Mouse (Mus musculus) urinary bladder, postnatal 36 days (tissue): ENCODE data around the gene Dapk1.
A peak's percentile ranks its signal among the peaks of the same experiment; 100 is the strongest.

Experiments used
- DNase-seq, 2 experiments: peaks; one replicate each; pipeline ENCODE4 v3.0.0; 2022; ENCODE audit warnings: low spot score in 2 of 2, mixed read lengths in 1 of 2

Dapk1 gene

GRCm38 (mm10) chr13:60737632-60738324 is 136.0 kb downstream of the Dapk1 start:
- DNase-seq, result peak; percentile 73 to 85

DNA sequence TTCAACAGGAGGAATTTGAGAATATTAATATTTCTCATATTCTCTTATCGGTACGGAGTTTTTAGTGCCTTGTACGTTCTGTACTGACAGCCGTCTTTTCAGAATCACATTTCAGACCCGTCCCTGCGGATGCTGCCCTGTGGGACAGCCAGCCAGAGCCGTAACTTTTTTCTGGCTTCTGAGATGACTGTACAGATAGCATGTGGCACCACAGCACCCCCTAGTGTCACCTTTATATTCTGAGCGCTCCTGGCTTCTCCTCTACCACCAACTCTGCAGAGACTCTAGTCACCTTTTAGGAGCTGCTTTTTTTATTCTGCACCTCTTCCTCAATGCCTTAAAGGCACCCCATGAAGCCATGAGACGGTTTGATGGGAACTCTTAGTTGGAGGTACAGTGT is 136.7 kb downstream of the Dapk1 start:
- peak; percentile 63 to 72 for DNase-seq

- DNase-seq, result no peak
Measured at GRCm38 (mm10) chr13:60740248-60740647, 138.5 kb downstream of the Dapk1 start.

GRCm38 (mm10) chr13:60742611-60743010 is 140.9 kb downstream of the Dapk1 start:
- no peak for DNase-seq

- no peak for DNase-seq
Measured at GRCm38 (mm10) chr13:60743381-60744077, 141.8 kb downstream of the Dapk1 start.

- DNase-seq, result peak; percentile 75 to 80
Measured at GRCm38 (mm10) chr13:60744078-60744460, 142.3 kb downstream of the Dapk1 start.

DNA sequence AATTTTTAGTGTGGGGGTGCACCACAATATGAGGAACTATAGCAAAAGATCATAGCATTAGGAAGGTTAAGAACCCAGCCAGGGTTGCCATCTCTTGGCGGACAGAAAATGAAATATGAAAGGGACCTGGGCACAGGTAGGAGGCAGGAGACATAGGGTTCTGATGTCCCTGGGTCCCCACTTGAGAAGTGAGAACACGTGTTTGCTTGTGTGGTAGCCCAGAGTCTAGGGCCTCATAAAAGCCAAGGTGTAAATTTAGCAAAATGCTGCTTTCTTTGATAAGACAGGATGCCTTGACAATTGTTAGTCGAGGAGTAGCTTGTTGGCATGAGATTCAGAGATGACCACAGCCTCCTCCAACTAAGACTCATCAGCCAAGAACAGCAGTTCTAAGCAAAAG is 143.0 kb downstream of the Dapk1 start:
- no peak for DNase-seq

GRCm38 (mm10) chr13:60745358-60745757 is 143.6 kb downstream of the Dapk1 start:
- DNase-seq, result no peak

GRCm38 (mm10) chr13:60746271-60746670 is 144.5 kb downstream of the Dapk1 start:
- no peak for DNase-seq

DNA sequence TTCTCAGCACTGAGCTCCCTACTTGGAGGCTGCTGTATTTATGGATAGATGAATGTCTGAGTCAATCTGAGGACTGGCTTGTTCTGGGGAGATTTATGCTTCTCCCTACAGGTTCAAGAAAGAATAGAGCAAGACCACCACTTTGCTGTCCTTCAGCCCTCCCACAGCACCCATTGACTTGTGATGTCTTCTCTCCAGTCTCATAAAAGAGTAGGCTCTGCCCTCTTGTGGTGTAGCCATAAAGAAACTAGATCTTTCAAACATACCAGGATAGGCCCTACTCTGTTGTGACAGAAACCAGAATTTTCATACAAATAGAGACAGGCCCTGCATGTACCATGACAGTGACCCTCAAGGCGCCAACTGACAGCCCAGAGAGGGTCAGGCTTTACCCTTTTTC is 145.5 kb downstream of the Dapk1 start:
- no peak for DNase-seq

DNA sequence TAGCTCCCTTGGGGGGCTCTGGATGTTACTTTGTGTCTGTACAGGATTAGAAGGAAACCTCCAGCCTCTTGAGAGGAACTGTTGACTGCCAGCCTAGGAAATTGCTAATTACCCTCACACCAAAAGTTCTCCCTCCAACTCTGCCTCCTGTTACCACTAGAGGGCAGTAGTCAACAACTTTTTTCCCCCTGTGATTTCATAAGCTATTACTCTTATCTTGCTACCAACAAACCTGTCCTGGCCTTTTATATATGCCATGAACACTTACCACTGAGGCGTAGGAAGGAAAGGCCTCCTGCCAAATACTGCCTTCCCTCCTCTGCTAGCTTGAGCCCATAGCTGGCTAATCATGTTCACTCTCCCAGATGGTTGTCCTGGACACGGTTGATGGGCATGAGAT is 146.8 kb downstream of the Dapk1 start:
- DNase-seq, result no peak

- no peak for DNase-seq
Measured at GRCm38 (mm10) chr13:60750930-60751329, 149.2 kb downstream of the Dapk1 start.

DNA sequence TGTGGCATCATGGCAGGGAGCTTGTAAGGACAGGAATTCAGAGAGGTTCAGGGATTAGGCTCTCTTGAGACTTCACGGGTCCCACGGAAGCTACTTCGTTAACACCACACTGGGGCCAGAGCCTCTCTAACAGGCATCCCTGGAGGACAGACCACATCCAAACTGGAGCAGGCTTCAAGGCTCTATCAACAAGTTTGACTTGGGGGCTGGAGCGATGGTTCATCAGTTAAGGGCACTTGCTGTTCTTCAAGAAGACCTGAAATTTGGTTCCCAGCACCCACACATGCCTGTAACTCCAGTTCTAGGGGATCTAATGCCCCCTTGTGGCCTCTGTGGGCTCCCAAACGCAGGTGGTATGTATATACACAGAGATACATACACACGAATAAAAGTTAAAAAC is 151.5 kb downstream of the Dapk1 start:
- DNase-seq, result no peak

DNA sequence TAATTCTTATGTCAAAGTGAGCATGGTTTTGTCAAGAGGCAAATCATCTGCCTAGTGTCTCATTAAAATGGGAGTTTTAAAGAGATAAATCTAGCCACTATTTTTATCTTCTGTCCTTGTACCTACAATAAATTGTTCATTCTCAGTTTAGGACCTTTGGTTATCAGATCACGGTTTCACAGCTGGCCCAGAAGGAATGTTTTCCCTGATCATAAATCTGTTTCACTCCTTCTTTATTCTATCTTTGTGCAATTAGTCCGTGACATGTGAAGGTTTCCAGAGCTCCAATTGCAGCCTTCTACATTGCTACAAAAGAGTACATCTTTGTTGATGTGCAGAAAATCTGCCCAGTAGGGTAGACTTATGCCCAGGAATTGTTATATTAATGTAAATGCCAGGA is 153.5 kb downstream of the Dapk1 start:
- DNase-seq, result no peak

DNA sequence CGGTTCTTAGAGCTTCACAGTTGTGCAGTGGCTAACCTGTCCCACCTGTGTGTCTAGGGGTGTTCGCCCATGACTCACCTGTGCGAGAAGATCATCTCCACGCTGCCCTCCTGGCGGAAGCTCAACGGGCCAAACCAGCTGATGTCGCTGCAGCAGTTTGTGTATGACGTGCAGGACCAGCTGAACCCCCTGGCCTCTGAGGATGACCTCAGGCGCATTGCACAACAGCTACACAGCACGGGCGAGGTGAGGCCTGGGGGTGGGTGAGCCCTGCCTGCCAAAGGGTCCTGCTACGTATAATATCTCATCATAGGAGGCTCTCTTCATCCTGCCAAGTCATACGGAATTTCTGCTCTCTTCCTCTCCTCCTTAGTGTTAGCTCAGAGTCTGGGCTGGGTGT is 155.5 kb downstream of the Dapk1 start:
- no peak for DNase-seq

DNA sequence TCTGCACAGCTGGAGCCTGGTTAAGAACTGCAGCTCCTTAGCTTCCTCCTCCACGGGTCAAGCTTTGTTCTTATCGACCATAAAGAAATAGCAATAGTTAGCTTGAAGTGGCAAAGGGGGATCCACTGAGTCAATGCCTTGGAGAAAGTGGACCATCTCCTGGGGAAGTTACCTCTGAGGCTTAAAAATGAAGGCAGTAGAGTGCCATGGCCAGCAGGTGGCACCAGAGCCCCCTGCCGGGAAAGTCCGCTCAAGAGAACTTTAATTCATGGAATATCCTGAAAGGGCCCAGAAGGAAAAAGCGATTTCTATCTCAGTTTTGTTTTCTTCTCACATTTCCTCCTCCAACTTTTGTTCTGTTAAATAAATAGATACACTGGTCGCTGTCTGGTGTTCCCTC is 157.4 kb downstream of the Dapk1 start:
- DNase-seq, result no peak

DNA sequence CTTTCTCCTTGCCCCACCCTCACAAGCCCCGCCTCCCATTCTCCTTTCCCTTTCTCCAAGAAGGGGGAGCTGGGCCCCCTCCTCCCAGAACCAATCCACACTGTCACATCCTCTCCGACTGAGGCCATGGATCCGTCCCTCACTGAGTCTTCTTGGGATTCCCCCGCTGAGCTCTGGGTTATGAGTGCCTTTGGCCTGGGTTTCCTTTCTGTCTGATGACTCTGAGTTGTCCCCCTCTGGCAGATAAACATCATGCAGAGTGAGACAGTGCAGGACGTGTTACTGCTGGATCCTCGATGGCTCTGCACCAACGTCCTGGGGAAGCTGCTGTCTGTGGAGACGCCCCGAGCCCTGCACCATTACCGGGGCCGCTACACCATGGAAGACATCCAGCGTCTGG is 158.6 kb downstream of the Dapk1 start:
- no peak for DNase-seq

DNA sequence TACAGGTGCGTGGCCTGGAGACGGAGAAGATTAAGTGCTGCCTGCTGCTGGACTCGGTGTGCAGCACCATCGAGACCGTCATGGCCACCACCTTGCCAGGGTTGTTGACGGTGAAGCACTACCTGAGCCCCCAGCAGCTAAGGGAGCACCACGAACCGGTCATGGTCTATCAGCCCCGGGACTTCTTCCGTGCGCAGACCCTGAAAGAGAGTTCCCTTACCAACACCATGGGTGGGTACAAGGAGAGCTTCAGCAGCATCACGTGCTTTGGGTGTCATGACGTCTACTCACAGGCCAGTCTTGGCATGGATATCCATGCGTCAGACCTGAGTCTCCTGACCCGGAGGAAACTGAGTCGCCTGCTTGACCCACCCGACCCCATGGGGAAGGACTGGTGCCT is 159.4 kb downstream of the Dapk1 start:
- no peak for DNase-seq

DNA sequence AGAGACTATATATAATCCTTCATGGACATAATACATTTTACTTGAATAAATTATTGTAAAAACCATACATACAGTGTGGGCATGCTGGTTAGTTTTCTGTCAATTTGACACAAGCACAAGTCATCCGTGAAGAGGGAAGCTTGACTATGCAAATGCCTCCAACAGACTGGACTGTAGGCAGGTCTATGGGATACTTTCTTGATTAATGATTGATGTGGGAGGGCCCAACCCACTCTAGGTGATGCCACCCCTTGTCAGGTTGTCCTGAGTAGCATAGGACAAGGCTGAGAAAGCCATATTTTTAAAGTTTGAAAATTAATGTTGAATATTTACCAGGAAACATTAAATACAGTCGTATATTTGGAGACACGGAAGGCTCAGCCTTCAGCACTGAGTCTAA is 178.8 kb downstream of the Dapk1 start:
- no peak for DNase-seq

DNA sequence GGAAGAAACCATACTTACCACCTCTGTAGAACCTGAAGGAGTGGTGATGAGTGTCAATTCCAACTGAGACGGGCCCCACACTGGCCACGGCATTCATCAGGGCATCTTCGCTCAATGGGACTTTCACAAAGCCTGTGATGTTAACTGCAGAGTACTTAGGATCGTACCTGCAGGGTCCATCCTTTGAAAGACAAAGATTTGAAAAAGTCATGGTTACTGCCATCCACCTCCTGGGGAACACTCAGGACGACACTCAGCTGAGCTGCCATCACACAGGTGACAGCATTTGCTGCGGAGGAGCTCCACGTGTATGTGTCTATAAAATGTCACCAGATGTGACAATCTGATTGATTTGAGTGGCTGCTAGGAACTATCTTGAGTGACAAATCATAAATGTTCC is 181.6 kb downstream of the Dapk1 start:
- no peak for DNase-seq

DNA sequence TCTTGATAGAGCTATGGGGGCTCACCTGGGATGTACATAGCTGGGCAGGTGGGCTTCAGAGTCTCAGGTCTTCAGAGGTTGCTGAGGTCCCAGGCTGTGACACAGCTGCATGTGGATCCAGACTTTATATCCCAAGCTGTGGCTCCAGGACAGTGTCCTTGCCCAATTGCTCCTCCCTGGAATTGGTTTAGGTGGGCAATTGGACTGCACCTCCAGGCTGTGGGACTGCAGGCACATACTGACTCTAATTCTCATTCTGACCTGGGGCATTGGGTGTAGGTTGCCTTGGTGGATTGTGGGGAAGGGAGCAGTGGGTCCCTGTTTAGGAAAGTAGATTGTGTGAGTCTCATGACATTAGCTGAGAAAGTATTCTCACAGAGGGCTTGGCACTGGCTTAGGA is 184.5 kb downstream of the Dapk1 start, which contains the start of gene BC051665:
BC051665 (minus strand) TSS at position 101 of the 400 bp plus-strand sequence.
- DNase-seq, result no peak

- no peak for DNase-seq
Measured at GRCm38 (mm10) chr13:60789466-60789865, 187.7 kb downstream of the Dapk1 start.

- no peak for DNase-seq
Measured at GRCm38 (mm10) chr13:60802749-60803148, 201.0 kb downstream of the Dapk1 start, which contains the start of gene Ctsll3. Ctsll3 (minus strand) TSS chr13:60802849.
